Mouse (Mus musculus): ENCODE results near the gene Acot11.

GRCm38 (mm10) chr4:106839964-106840611, 35.3 kb upstream of the Acot11 start:
- TF ChIP-seq CTCF (IDR thresholded peaks at IDR 0.05) = peak; percentile 42; the same call in 1 of the 2 replicates
- 0 out of 2 replicates have a peak, but pooled peaks have one; percentile 30 for TF ChIP-seq EP300 (IDR thresholded peaks at IDR 0.05)

Data from lung, postnatal 0 days (tissue).